Mouse (Mus musculus): Measurements from ENCODE around the gene Gm26920.
"Not testable (repeated sequence)": the region's sequence is repeated elsewhere in the genome, so short reads cannot be mapped to it uniquely, and the experiment has no call there.

The Gm26920 gene

GRCm38 (mm10) chr7:30090092-30090969 is at the start of gene Gm26920, which contains the start of gene Zfp566:
Gm26920 (minus strand) TSS chr7:30090410.
Zfp566 (minus strand) TSS chr7:30090527.
- in situ Hi-C loops (cut with MboI, MseI), result loop anchor here (10.0 kb wide), 1 partner anchor 864 kb away; the partner anchor contains the start of gene Usf2

GRCm38 (mm10) chr7:30136826-30137225 is 46.6 kb upstream of the Gm26920 start:
- in situ Hi-C loops (cut with MboI, MseI), result no loop called here

- in situ Hi-C loops (cut with MboI, MseI), result no loop called here
Observed at GRCm38 (mm10) chr7:30132396-30132795, 42.2 kb upstream of the Gm26920 start.

GRCm38 (mm10) chr7:30129900-30130299 is 39.7 kb upstream of the Gm26920 start:
- in situ Hi-C loops (cut with MboI, MseI), result no loop called here

GRCm38 (mm10) chr7:30122188-30122530 is 31.9 kb upstream of the Gm26920 start:
- in situ Hi-C loops (cut with MboI, MseI), result no loop called here

- in situ Hi-C loops (cut with MboI, MseI), result no loop called here
Observed at GRCm38 (mm10) chr7:30121308-30122187, 31.3 kb upstream of the Gm26920 start, which contains the start of gene Zfp382. Zfp382 (plus strand) TSS chr7:30121942.

- in situ Hi-C loops (cut with MboI, MseI), result not testable (repeated sequence)
Observed at GRCm38 (mm10) chr7:30117935-30118334, 27.7 kb upstream of the Gm26920 start.

- in situ Hi-C loops (cut with MboI, MseI), result no loop called here
Observed at GRCm38 (mm10) chr7:30116076-30116475, 25.9 kb upstream of the Gm26920 start.

GRCm38 (mm10) chr7:30099297-30099696 is 9.1 kb upstream of the Gm26920 start:
- in situ Hi-C loops (cut with MboI, MseI), result loop anchor here (10.0 kb wide), 1 partner anchor 856 kb away; the partner anchor contains the start of gene Usf2

GRCm38 (mm10) chr7:30095551-30096125 is 5.4 kb upstream of the Gm26920 start:
- in situ Hi-C loops (cut with MboI, MseI), result loop anchor here (10.0 kb wide), 1 partner anchor 859 kb away; the partner anchor contains the start of gene Usf2

GRCm38 (mm10) chr7:30094646-30095429 is 4.6 kb upstream of the Gm26920 start, which contains the start of gene Zfp260:
Zfp260 (plus strand) TSS chr7:30094777.
- in situ Hi-C loops (cut with MboI, MseI), result loop anchor here (10.0 kb wide), 1 partner anchor 860 kb away; the partner anchor contains the start of gene Usf2

GRCm38 (mm10) chr7:30093918-30094415 is 3.8 kb upstream of the Gm26920 start:
- in situ Hi-C loops (cut with MboI, MseI), result loop anchor here (10.0 kb wide), 1 partner anchor 861 kb away; the partner anchor contains the start of gene Usf2

- in situ Hi-C loops (cut with MboI, MseI), result loop anchor here (10.0 kb wide), 1 partner anchor 862 kb away; the partner anchor contains the start of gene Usf2
Observed at GRCm38 (mm10) chr7:30092666-30093065, 2.5 kb upstream of the Gm26920 start.

- in situ Hi-C loops (cut with MboI, MseI), result loop anchor here (10.0 kb wide), 1 partner anchor 864 kb away; the partner anchor contains the start of gene Usf2
Observed at GRCm38 (mm10) chr7:30090970-30091585, 868 bp upstream of the Gm26920 start.

GRCm38 (mm10) chr7:30089405-30089804 is 805 bp downstream of the Gm26920 start:
- in situ Hi-C loops (cut with MboI, MseI), result no loop called here

- in situ Hi-C loops (cut with MboI, MseI), result no loop called here
Observed at GRCm38 (mm10) chr7:30086524-30086923, 3.7 kb downstream of the Gm26920 start.

- in situ Hi-C loops (cut with MboI, MseI), result no loop called here
Observed at GRCm38 (mm10) chr7:30072146-30073028, 17.8 kb downstream of the Gm26920 start, which contains the start of gene Zfp82. Zfp82 (minus strand) TSS chr7:30072900.

- in situ Hi-C loops (cut with MboI, MseI), result loop anchor here (10.0 kb wide), 1 partner anchor 50 kb away; no protein-coding TSS in a partner anchor
Observed at GRCm38 (mm10) chr7:30064622-30065021, 25.6 kb downstream of the Gm26920 start.
